Mouse (Mus musculus) liver, adult 2 months (tissue): Measurements from ENCODE around the gene Slc5a6. TPM values are rescaled to one million over a fixed set of nuclear protein-coding genes. Genes with fewer than 3 reads are reported as not detected.

Source experiments
- DNase-seq: peaks from one replicate; pipeline ENCODE4 v3.0.0-alpha.2; 2011; ENCODE audit warnings: low read depth, low spot score; ENCODE audit errors: extremely low read depth
- H3K27ac ChIP-seq: fragments of 200-500 bp; replicated peaks from 2 replicates; pipeline ENCODE4 v1.5.1; 2012; ENCODE audit warnings: low read depth, mild to moderate bottlenecking, control low read depth, inconsistent platforms, low read length; ENCODE audit not compliant: insufficient read depth
- H3K27me3 ChIP-seq: fragments of 200-500 bp; 2 replicates; pipeline ENCODE4 v1.6.1; 2012; ENCODE audit warnings: mild to moderate bottlenecking, moderate library complexity, low read length, inconsistent platforms; ENCODE audit not compliant: control insufficient read depth, insufficient read depth
- H3K36me3 ChIP-seq: fragments of 200-500 bp; 2 replicates; pipeline ENCODE4 v1.6.1; 2012; ENCODE audit warnings: low read length, inconsistent platforms; ENCODE audit not compliant: control insufficient read depth, insufficient read depth
- H3K4me1 ChIP-seq: fragments of 200-500 bp; 2 replicates; pipeline ENCODE4 v1.6.1; 2011; ENCODE audit warnings: low read length; ENCODE audit not compliant: control insufficient read depth, insufficient read depth
- H3K4me3 ChIP-seq: fragments of 200-500 bp; 2 replicates; pipeline ENCODE4 v1.5.1; 2011; ENCODE audit warnings: low read depth, mild to moderate bottlenecking, control low read depth, low read length, moderate library complexity; ENCODE audit not compliant: insufficient read depth
- H3K79me2 ChIP-seq: fragments of 200-500 bp; 2 replicates; pipeline ENCODE4 v1.6.1; 2012; ENCODE audit warnings: inconsistent platforms, mild to moderate bottlenecking, low read length, moderate library complexity; ENCODE audit not compliant: control insufficient read depth, insufficient read depth
- H3K9ac ChIP-seq: fragments of 200-500 bp; 2 replicates; pipeline ENCODE4 v1.6.1; 2012; ENCODE audit warnings: low read depth, mild to moderate bottlenecking, control low read depth, inconsistent platforms, low read length
- CTCF ChIP-seq: fragments of 200-500 bp; IDR thresholded peaks from 2 replicates; pipeline ENCODE4 v1.5.1; 2011; ENCODE audit warnings: low read depth, low read length, control low read depth
- POLR2A ChIP-seq: fragments of 200-500 bp; IDR thresholded peaks from 2 replicates; pipeline ENCODE4 v1.6.1; 2011; ENCODE audit warnings: low read length, control low read depth; ENCODE audit not compliant: insufficient read depth; ENCODE audit errors: extremely low read depth
- whole genome bisulfite sequencing: fragments of 180-500 bp; shearing (Covaris S2); methylation state at CpG from one replicate; pipeline ENCODE4 v1.1.7; 2018; 5-methylcytosine and 5-hydroxymethylcytosine counted together
- polyA plus RNA-seq: library from polyadenylated mRNA; depleted of rRNA; stranded (reverse); fragments of >200 nt; gene quantifications from 2 replicates; pipeline ENCODE4 v1.2.3, GENCODE M21; 2012; rRNA removed
- total RNA-seq: library from RNA; depleted of rRNA; stranded (reverse); fragments of >200 nt; gene quantifications from 2 replicates; pipeline ENCODE4 v1.2.3, GENCODE M21; 2014; rRNA removed

The Slc5a6 gene
- total and polyA plus RNA-seq, 2 experiments, result 6.7 to 16.2 TPM

GRCm38 (mm10) chr5:30994910-30995635 is 53.7 kb downstream of the Slc5a6 start:
- Histone ChIP-seq H3K4me1 (peaks cover 5% of the 10 kb centered on the region; the same call in 1 of the 2 replicates), H3K36me3 (no peaks in the 10 kb centered on the region), H3K9ac (no peak overlapping the region), H3K27ac (peak overlapping the region; percentile 4; the same call in 1 of the 2 replicates), H3K79me2 (no peaks in the 10 kb centered on the region), H3K27me3 (no peaks in the 10 kb centered on the region), H3K4me3 (no peak overlapping the region)
- WGBS, result 45% methylated on average over 11 of the region's 11 CpGs
- DNase-seq, result peak; percentile 87
- TF ChIP-seq CTCF (no peak), POLR2A (no peak)

- TF ChIP-seq CTCF (no peak), POLR2A (no peak)
- Histone ChIP-seq H3K27ac (no peak overlapping the region), H3K79me2 (no peaks in the 10 kb centered on the region), H3K36me3 (no peaks in the 10 kb centered on the region), H3K4me1 (peaks cover 5% of the 10 kb centered on the region; the same call in 1 of the 2 replicates), H3K9ac (no peak overlapping the region), H3K27me3 (no peaks in the 10 kb centered on the region), H3K4me3 (no peak overlapping the region)
- no peak for DNase-seq
- WGBS, result 77% methylated on average over 3 of the region's 3 CpGs
Observed at GRCm38 (mm10) chr5:30994074-30994473, 54.6 kb downstream of the Slc5a6 start.

GRCm38 (mm10) chr5:30992980-30993676 is 55.6 kb downstream of the Slc5a6 start:
- Histone ChIP-seq H3K9ac (no peak overlapping the region), H3K4me1 (peaks cover 5% of the 10 kb centered on the region; the same call in 1 of the 2 replicates), H3K4me3 (no peak overlapping the region), H3K27ac (no peak overlapping the region), H3K79me2 (no peaks in the 10 kb centered on the region), H3K27me3 (no peaks in the 10 kb centered on the region), H3K36me3 (no peaks in the 10 kb centered on the region)
- no peak for DNase-seq
- 83% methylated on average over 5 of the region's 5 CpGs for WGBS
- TF ChIP-seq CTCF (no peak), POLR2A (no peak)

Other genes starting within 250 kb of the Slc5a6 start
- gene Mapre3, start 234.3 kb downstream of the Slc5a6 start, total RNA-seq, result 5.7 and 9.1 TPM in 2 replicates
- 33.1 and 48.5 TPM in 2 replicates for gene Mapre3, start 234.3 kb downstream of the Slc5a6 start, polyA plus RNA-seq
- 27.9 and 35.1 TPM in 2 replicates for gene Tmem214, start 180.9 kb downstream of the Slc5a6 start, total RNA-seq
- gene Tmem214, start 180.9 kb downstream of the Slc5a6 start, polyA plus RNA-seq, result 62.4 and 89.2 TPM in 2 replicates
- gene Agbl5, start 160.2 kb downstream of the Slc5a6 start, total RNA-seq, result 2.7 and 4.6 TPM in 2 replicates
- 4.3 and 7.5 TPM in 2 replicates for gene Agbl5, start 160.2 kb downstream of the Slc5a6 start, polyA plus RNA-seq
- gene Ost4, start 141.1 kb downstream of the Slc5a6 start, total RNA-seq, result 76.2 and 88.6 TPM in 2 replicates
- 167 and 196 TPM in 2 replicates for gene Ost4, start 141.1 kb downstream of the Slc5a6 start, polyA plus RNA-seq
- 17.6 and 17.8 TPM in 2 replicates for gene Emilin1, start 135.5 kb downstream of the Slc5a6 start, total RNA-seq
- 27.8 and 31.5 TPM in 2 replicates for gene Emilin1, start 135.5 kb downstream of the Slc5a6 start, polyA plus RNA-seq
- 288 and 405 TPM in 2 replicates for gene Khk, start 127.5 kb downstream of the Slc5a6 start, total RNA-seq
- gene Khk, start 127.5 kb downstream of the Slc5a6 start, polyA plus RNA-seq, result 650 and 735 TPM in 2 replicates
- 0.60 and 0.74 TPM in 2 replicates for gene Cgref1, start 103.3 kb downstream of the Slc5a6 start, total RNA-seq
- gene Cgref1, start 103.3 kb downstream of the Slc5a6 start, polyA plus RNA-seq, result 0.28 and 0.34 TPM in 2 replicates
- gene Preb, start 88.6 kb downstream of the Slc5a6 start, total RNA-seq, result 62.0 and 91.0 TPM in 2 replicates
- gene Preb, start 88.6 kb downstream of the Slc5a6 start, polyA plus RNA-seq, result 279 and 433 TPM in 2 replicates
- under 0.01 and 0.07 TPM in 2 replicates for gene Tcf23, start 80.3 kb downstream of the Slc5a6 start, total RNA-seq
- gene Tcf23, start 80.3 kb downstream of the Slc5a6 start, polyA plus RNA-seq, result 0.06 TPM in 1 of 2 replicates, not detected in the other
- 172 and 185 TPM in 2 replicates for gene Atraid, start 612 bp downstream of the Slc5a6 start, total RNA-seq
- 160 TPM in 2 replicates for gene Atraid, start 612 bp downstream of the Slc5a6 start, polyA plus RNA-seq
- 10.7 and 11.8 TPM in 2 replicates for gene Cad, start 5.9 kb upstream of the Slc5a6 start, total RNA-seq
- gene Cad, start 5.9 kb upstream of the Slc5a6 start, polyA plus RNA-seq, result 8.4 and 12.7 TPM in 2 replicates
- not detected in 2 replicates for gene Dnajc5g, start 57.4 kb upstream of the Slc5a6 start, total RNA-seq
- not detected in 2 replicates for gene Dnajc5g, start 57.4 kb upstream of the Slc5a6 start, polyA plus RNA-seq
- gene Slc30a3, start 59.3 kb upstream of the Slc5a6 start, total RNA-seq, result 0.37 and 0.60 TPM in 2 replicates
- gene Slc30a3, start 59.3 kb upstream of the Slc5a6 start, polyA plus RNA-seq, result 0.37 and 0.97 TPM in 2 replicates
- gene Trim54, start 67.8 kb upstream of the Slc5a6 start, total RNA-seq, result 0.28 TPM in 1 of 2 replicates, not detected in the other
- not detected in 2 replicates for gene Trim54, start 67.8 kb upstream of the Slc5a6 start, polyA plus RNA-seq
- not detected in 2 replicates for gene Ucn, start 89.9 kb upstream of the Slc5a6 start, total RNA-seq
- not detected in 2 replicates for gene Ucn, start 89.9 kb upstream of the Slc5a6 start, polyA plus RNA-seq
- 49.0 and 58.8 TPM in 2 replicates for gene Mpv17, start 105.3 kb upstream of the Slc5a6 start, total RNA-seq
- gene Mpv17, start 105.3 kb upstream of the Slc5a6 start, polyA plus RNA-seq, result 88.8 and 92.3 TPM in 2 replicates
- 1.0 and 2.6 TPM in 2 replicates for gene Gm29609, start 131.0 kb upstream of the Slc5a6 start, total RNA-seq
- gene Gm29609, start 131.0 kb upstream of the Slc5a6 start, polyA plus RNA-seq, result 2.3 and 2.8 TPM in 2 replicates
- 10.9 and 17.5 TPM in 2 replicates for gene Gtf3c2, start 131.2 kb upstream of the Slc5a6 start, total RNA-seq
- gene Gtf3c2, start 131.2 kb upstream of the Slc5a6 start, polyA plus RNA-seq, result 21.0 and 33.0 TPM in 2 replicates
- 13.3 and 13.7 TPM in 2 replicates for gene Snx17, start 144.3 kb upstream of the Slc5a6 start, total RNA-seq
- gene Snx17, start 144.3 kb upstream of the Slc5a6 start, polyA plus RNA-seq, result 19.1 and 22.5 TPM in 2 replicates
- gene Eif2b4, start 144.5 kb upstream of the Slc5a6 start, total RNA-seq, result 18.5 and 18.7 TPM in 2 replicates
- 47.2 and 51.0 TPM in 2 replicates for gene Eif2b4, start 144.5 kb upstream of the Slc5a6 start, polyA plus RNA-seq
- gene Zfp513, start 153.4 kb upstream of the Slc5a6 start, total RNA-seq, result 3.1 and 4.2 TPM in 2 replicates
- 17.6 and 27.6 TPM in 2 replicates for gene Zfp513, start 153.4 kb upstream of the Slc5a6 start, polyA plus RNA-seq
- 19.7 and 23.5 TPM in 2 replicates for gene Ppm1g, start 171.8 kb upstream of the Slc5a6 start, total RNA-seq
- 31.6 and 32.3 TPM in 2 replicates for gene Ppm1g, start 171.8 kb upstream of the Slc5a6 start, polyA plus RNA-seq
- gene Nrbp1, start 191.9 kb upstream of the Slc5a6 start, total RNA-seq, result 43.8 and 51.5 TPM in 2 replicates
- gene Nrbp1, start 191.9 kb upstream of the Slc5a6 start, polyA plus RNA-seq, result 97.8 and 112 TPM in 2 replicates
- not detected in 2 replicates for gene Gm9970, start 192.3 kb upstream of the Slc5a6 start, total RNA-seq
- gene Gm9970, start 192.3 kb upstream of the Slc5a6 start, polyA plus RNA-seq, result not detected in 2 replicates
- gene Krtcap3, start 202.8 kb upstream of the Slc5a6 start, total RNA-seq, result 1.7 and 2.1 TPM in 2 replicates
- gene Krtcap3, start 202.8 kb upstream of the Slc5a6 start, polyA plus RNA-seq, result 4.3 and 8.3 TPM in 2 replicates
- 17.8 and 20.1 TPM in 2 replicates for gene Ift172, start 242.2 kb upstream of the Slc5a6 start, total RNA-seq
- gene Ift172, start 242.2 kb upstream of the Slc5a6 start, polyA plus RNA-seq, result 11.0 and 11.7 TPM in 2 replicates
- 30.6 and 34.8 TPM in 2 replicates for gene Fndc4, start 247.2 kb upstream of the Slc5a6 start, total RNA-seq
- 90.7 and 97.7 TPM in 2 replicates for gene Fndc4, start 247.2 kb upstream of the Slc5a6 start, polyA plus RNA-seq
- gene Gckr, start 248.5 kb upstream of the Slc5a6 start, total RNA-seq, result 113 and 114 TPM in 2 replicates
- 199 and 282 TPM in 2 replicates for gene Gckr, start 248.5 kb upstream of the Slc5a6 start, polyA plus RNA-seq